Mouse (Mus musculus) embryo, embryonic 11.5 days (tissue): ENCODE data around the gene Rcbtb1.
"Not testable (repeated sequence)": the region's sequence is repeated elsewhere in the genome, so short reads cannot be mapped to it uniquely, and the experiment has no call there.

Source experiments
- DNase-seq: peaks from one replicate; pipeline ENCODE4 v3.0.0-alpha.2; 2012; ENCODE audit warnings: low read depth, low spot score

The Rcbtb1 gene

GRCm38 (mm10) chr14:59200711-59201603, at the start of gene Rcbtb1:
TSS of gene Rcbtb1 (plus strand) at chr14:59201209.
- peak; percentile 91 for DNase-seq

GRCm38 (mm10) chr14:59155589-59155988, 45.4 kb upstream of the Rcbtb1 start:
- DNase-seq: no peak

GRCm38 (mm10) chr14:59157016-59157698, 43.9 kb upstream of the Rcbtb1 start:
- no peak for DNase-seq

GRCm38 (mm10) chr14:59178649-59179048, 22.4 kb upstream of the Rcbtb1 start, which contains the start of gene Gm5142:
TSS of gene Gm5142 (minus strand) at chr14:59178749.
- no peak for DNase-seq

GRCm38 (mm10) chr14:59182732-59183131, 18.3 kb upstream of the Rcbtb1 start:
- DNase-seq: no peak

GRCm38 (mm10) chr14:59185514-59185913, 15.5 kb upstream of the Rcbtb1 start:
- no peak for DNase-seq

- DNase-seq: no peak
These were observed 14.9 kb upstream of the Rcbtb1 start for GRCm38 (mm10) chr14:59186121-59186520.

GRCm38 (mm10) chr14:59201604-59202215, 701 bp downstream of the Rcbtb1 start:
- no peak for DNase-seq

GRCm38 (mm10) chr14:59205461-59205860, 4.5 kb downstream of the Rcbtb1 start:
- no peak for DNase-seq

GRCm38 (mm10) chr14:59205976-59206583, 5.1 kb downstream of the Rcbtb1 start:
- no peak for DNase-seq

- no peak for DNase-seq
These were observed 8.0 kb downstream of the Rcbtb1 start for GRCm38 (mm10) chr14:59209003-59209402.

GRCm38 (mm10) chr14:59209816-59210215, 8.8 kb downstream of the Rcbtb1 start:
- DNase-seq: no peak

GRCm38 (mm10) chr14:59219241-59219640, 18.2 kb downstream of the Rcbtb1 start:
- DNase-seq: no peak

GRCm38 (mm10) chr14:59226240-59226639, 25.2 kb downstream of the Rcbtb1 start:
- no peak for DNase-seq

- no peak for DNase-seq
These were observed 28.8 kb downstream of the Rcbtb1 start for GRCm38 (mm10) chr14:59229822-59230221.

GRCm38 (mm10) chr14:59230331-59230966, 29.4 kb downstream of the Rcbtb1 start:
- DNase-seq: no peak

- no peak for DNase-seq
These were observed 31.0 kb downstream of the Rcbtb1 start for GRCm38 (mm10) chr14:59232003-59232402.

- DNase-seq: no peak
These were observed 32.6 kb downstream of the Rcbtb1 start for GRCm38 (mm10) chr14:59233635-59234034.

- not testable (repeated sequence) for DNase-seq
These were observed 49.3 kb downstream of the Rcbtb1 start for GRCm38 (mm10) chr14:59250350-59250749.

- DNase-seq: not testable (repeated sequence)
These were observed 54.9 kb downstream of the Rcbtb1 start for GRCm38 (mm10) chr14:59255861-59256260.

GRCm38 (mm10) chr14:59260056-59260455, 59.0 kb downstream of the Rcbtb1 start, which contains the start of gene Gm6904:
TSS of gene Gm6904 (minus strand) at chr14:59260216.
- DNase-seq: no peak
